Mouse (Mus musculus): ENCODE data around the gene Rab22a. TPM values are rescaled to one million over a fixed set of nuclear protein-coding genes. Genes with fewer than 3 reads are reported as not detected.
"Not testable (repeated sequence)": the region's sequence is repeated elsewhere in the genome, so short reads cannot be mapped to it uniquely, and the experiment has no call there.

The Rab22a gene
- 29.3 and 38.9 TPM in 2 replicates for polyA plus RNA-seq (2015; fragmentation: Nextera tagmentation; extraction: Ambion mirVana)

- Histone ChIP-seq H3K27me3 (ENCODE audit: control insufficient read depth, insufficient read depth, low read length) (no peaks in the 10 kb centered on the region), H3K4me3 (replicated peaks; ENCODE audit: low read length) (peak within 1 kb of the TSS; percentile 100), H3K9ac (ENCODE audit: low read length) (peak within 1 kb of the TSS; percentile 98), H3K36me3 (ENCODE audit: control insufficient read depth, insufficient read depth, low read length) (peaks cover 7% of the 10 kb centered on the region), H3K27ac (ENCODE audit: low read length) (peak within 1 kb of the TSS; percentile 78), H3K4me2 (ENCODE audit: low read depth, low read length) (peak within 1 kb of the TSS; percentile 76), H3K4me1 (ENCODE audit: control insufficient read depth, insufficient read depth, low read length) (peaks cover 20% of the 10 kb centered on the region), H3K9me3 (replicated peaks; ENCODE audit: control insufficient read depth, low read length) (no peaks in the 10 kb centered on the region)
- peak; percentile 99 for ATAC-seq (ENCODE audit: insufficient read depth, low FRiP score)
- under 1% methylated on average over 53 of the region's 55 CpGs for WGBS
Measured at GRCm38 (mm10) chr2:173659057-173659925, at the start of gene Rab22a. Rab22a (plus strand) TSS chr2:173659760.

DNA sequence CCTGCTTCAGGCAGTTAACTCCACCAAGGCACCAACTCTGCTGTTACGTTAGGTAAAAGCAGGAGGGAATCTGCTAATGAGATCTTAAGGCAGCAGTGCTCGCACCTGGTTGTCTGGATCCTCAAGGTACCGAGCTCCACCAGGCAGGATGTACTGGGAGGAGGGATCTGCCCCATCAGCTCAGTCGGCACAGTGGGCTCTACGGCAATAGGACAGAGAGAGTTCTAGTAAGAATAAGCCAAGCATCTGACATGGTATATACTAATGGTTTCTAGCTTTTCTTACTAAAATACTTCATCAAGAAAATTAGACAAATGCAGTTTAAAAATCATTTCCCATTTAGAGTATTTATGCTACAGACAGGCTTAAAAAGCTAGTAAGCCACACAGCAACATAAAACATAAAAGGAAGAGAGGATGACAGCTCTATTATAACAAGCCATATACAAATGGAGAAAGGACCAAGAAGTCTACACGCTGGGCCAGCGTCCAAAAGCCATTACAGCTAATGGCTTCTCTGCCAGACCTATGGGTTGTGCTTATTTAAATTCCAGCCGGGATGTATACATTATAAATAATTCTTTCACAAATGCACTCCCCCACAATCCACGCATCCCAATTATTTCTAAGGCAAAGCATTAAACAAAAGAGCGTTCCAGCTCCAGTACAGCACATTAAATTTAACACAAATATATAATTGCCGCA is 44.0 kb upstream of the Rab22a start:
- Histone ChIP-seq H3K27ac (ENCODE audit: low read length) (no peak overlapping the region), H3K9me3 (replicated peaks; ENCODE audit: control insufficient read depth, low read length) (no peaks in the 10 kb centered on the region), H3K4me1 (ENCODE audit: control insufficient read depth, insufficient read depth, low read length) (peaks cover 8% of the 10 kb centered on the region), H3K4me2 (ENCODE audit: low read depth, low read length) (no peak overlapping the region), H3K27me3 (ENCODE audit: control insufficient read depth, insufficient read depth, low read length) (no peaks in the 10 kb centered on the region; the same call in none of the 2 replicates), H3K36me3 (ENCODE audit: control insufficient read depth, insufficient read depth, low read length) (no peaks in the 10 kb centered on the region), H3K4me3 (replicated peaks; ENCODE audit: low read length) (no peak overlapping the region), H3K9ac (ENCODE audit: low read length) (no peak overlapping the region)
- ATAC-seq (ENCODE audit: insufficient read depth, low FRiP score): peak; percentile 62; the same call in 1 of the 2 replicates
- 48% methylated on average over 11 of the region's 11 CpGs for WGBS

GRCm38 (mm10) chr2:173616156-173616555 is 43.4 kb upstream of the Rab22a start:
- ATAC-seq (ENCODE audit: insufficient read depth, low FRiP score): no peak
- H3K27ac ChIP-seq (ENCODE audit: low read length): peak overlapping the region; percentile 66
- peaks cover 8% of the 10 kb centered on the region for H3K4me1 ChIP-seq (ENCODE audit: control insufficient read depth, insufficient read depth, low read length)
- no peak overlapping the region for H3K4me2 ChIP-seq (ENCODE audit: low read depth, low read length)
- H3K27me3 ChIP-seq (ENCODE audit: control insufficient read depth, insufficient read depth, low read length): no peaks in the 10 kb centered on the region; the same call in none of the 2 replicates
- H3K9me3 ChIP-seq (replicated peaks; ENCODE audit: control insufficient read depth, low read length): no peaks in the 10 kb centered on the region
- no peak overlapping the region for H3K9ac ChIP-seq (ENCODE audit: low read length)
- H3K36me3 ChIP-seq (ENCODE audit: control insufficient read depth, insufficient read depth, low read length): no peaks in the 10 kb centered on the region
- 61% methylated on average over 7 of the region's 7 CpGs for WGBS
- H3K4me3 ChIP-seq (replicated peaks; ENCODE audit: low read length): no peak overlapping the region

- no peak overlapping the region for H3K9ac ChIP-seq (ENCODE audit: low read length)
- H3K4me1 ChIP-seq (ENCODE audit: control insufficient read depth, insufficient read depth, low read length): peaks cover 8% of the 10 kb centered on the region
- no peaks in the 10 kb centered on the region; the same call in 1 of the 2 replicates for H3K27me3 ChIP-seq (ENCODE audit: control insufficient read depth, insufficient read depth, low read length)
- no peak overlapping the region for H3K4me3 ChIP-seq (replicated peaks; ENCODE audit: low read length)
- WGBS: 87% methylated on average over 5 of the region's 5 CpGs
- H3K9me3 ChIP-seq (replicated peaks; ENCODE audit: control insufficient read depth, low read length): no peaks in the 10 kb centered on the region
- H3K4me2 ChIP-seq (ENCODE audit: low read depth, low read length): no peak overlapping the region
- H3K36me3 ChIP-seq (ENCODE audit: control insufficient read depth, insufficient read depth, low read length): no peaks in the 10 kb centered on the region
- no peak for ATAC-seq (ENCODE audit: insufficient read depth, low FRiP score)
- H3K27ac ChIP-seq (ENCODE audit: low read length): no peak overlapping the region
Measured at GRCm38 (mm10) chr2:173619132-173619531, 40.4 kb upstream of the Rab22a start.

- Histone ChIP-seq H3K27me3 (ENCODE audit: control insufficient read depth, insufficient read depth, low read length) (no peaks in the 10 kb centered on the region; the same call in 1 of the 2 replicates), H3K27ac (ENCODE audit: low read length) (no peak overlapping the region), H3K4me3 (replicated peaks; ENCODE audit: low read length) (no peak overlapping the region), H3K9ac (ENCODE audit: low read length) (no peak overlapping the region), H3K4me2 (ENCODE audit: low read depth, low read length) (no peak overlapping the region), H3K9me3 (replicated peaks; ENCODE audit: control insufficient read depth, low read length) (no peaks in the 10 kb centered on the region), H3K4me1 (ENCODE audit: control insufficient read depth, insufficient read depth, low read length) (peaks cover 2% of the 10 kb centered on the region; the same call in 1 of the 2 replicates), H3K36me3 (ENCODE audit: control insufficient read depth, insufficient read depth, low read length) (no peaks in the 10 kb centered on the region)
- 95% methylated on average over 4 of the region's 4 CpGs for WGBS
- no peak for ATAC-seq (ENCODE audit: insufficient read depth, low FRiP score)
Measured at GRCm38 (mm10) chr2:173620645-173621044, 38.9 kb upstream of the Rab22a start.

DNA sequence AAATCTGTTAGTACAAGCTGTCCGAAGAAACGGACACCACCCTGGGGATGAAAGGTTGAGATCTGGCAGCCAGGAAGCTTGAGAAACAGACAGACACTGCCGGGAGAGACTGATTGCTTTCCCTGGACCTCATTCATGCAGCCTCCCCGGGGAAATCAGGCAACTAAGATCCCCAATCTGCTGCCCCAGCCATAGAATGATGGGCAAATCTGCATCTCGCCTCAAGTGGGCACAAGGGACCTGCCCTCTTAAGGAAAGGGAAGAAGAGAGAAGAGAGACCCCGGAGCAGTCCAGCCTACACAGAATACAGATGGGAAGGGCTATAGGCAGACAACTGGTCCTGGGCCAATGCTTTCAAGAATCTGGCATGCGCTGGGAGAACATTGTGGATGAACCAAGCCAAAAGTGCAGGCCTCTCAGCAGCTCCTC is 37.4 kb upstream of the Rab22a start:
- H3K4me3 ChIP-seq (replicated peaks; ENCODE audit: low read length): no peak overlapping the region
- no peaks in the 10 kb centered on the region for H3K36me3 ChIP-seq (ENCODE audit: control insufficient read depth, insufficient read depth, low read length)
- H3K4me1 ChIP-seq (ENCODE audit: control insufficient read depth, insufficient read depth, low read length): no peaks in the 10 kb centered on the region
- ATAC-seq (ENCODE audit: insufficient read depth, low FRiP score): no peak
- no peak overlapping the region for H3K9ac ChIP-seq (ENCODE audit: low read length)
- H3K4me2 ChIP-seq (ENCODE audit: low read depth, low read length): no peak overlapping the region
- no peaks in the 10 kb centered on the region for H3K9me3 ChIP-seq (replicated peaks; ENCODE audit: control insufficient read depth, low read length)
- no peak overlapping the region for H3K27ac ChIP-seq (ENCODE audit: low read length)
- no peaks in the 10 kb centered on the region; the same call in 1 of the 2 replicates for H3K27me3 ChIP-seq (ENCODE audit: control insufficient read depth, insufficient read depth, low read length)
- 66% methylated on average over 7 of the region's 7 CpGs for WGBS

DNA sequence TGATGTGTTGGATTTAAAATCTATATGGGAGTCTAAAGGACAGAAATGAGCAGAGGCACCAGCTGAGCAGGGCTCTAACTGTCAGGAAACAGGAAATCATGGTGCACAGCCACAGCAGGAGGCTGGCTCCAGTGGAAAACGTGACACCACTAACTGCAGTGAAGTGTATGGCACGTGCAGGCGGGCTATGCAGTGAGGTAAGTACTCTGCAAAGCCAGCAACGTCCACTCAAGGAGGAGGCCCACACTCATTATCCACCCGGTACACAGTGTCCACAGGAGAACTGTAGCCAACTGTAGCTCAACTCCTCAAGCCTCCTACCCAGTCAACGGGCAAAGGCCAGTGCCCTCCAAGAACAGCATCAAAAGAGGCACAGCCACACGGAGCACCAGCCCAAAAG is 34.9 kb upstream of the Rab22a start:
- H3K4me3 ChIP-seq (replicated peaks; ENCODE audit: low read length): no peak overlapping the region
- H3K36me3 ChIP-seq (ENCODE audit: control insufficient read depth, insufficient read depth, low read length): no peaks in the 10 kb centered on the region
- H3K9ac ChIP-seq (ENCODE audit: low read length): no peak overlapping the region
- no peaks in the 10 kb centered on the region for H3K4me1 ChIP-seq (ENCODE audit: control insufficient read depth, insufficient read depth, low read length)
- no peak for ATAC-seq (ENCODE audit: insufficient read depth, low FRiP score)
- no peak overlapping the region for H3K4me2 ChIP-seq (ENCODE audit: low read depth, low read length)
- no peak overlapping the region for H3K27ac ChIP-seq (ENCODE audit: low read length)
- WGBS: 80% methylated on average over 7 of the region's 7 CpGs
- H3K9me3 ChIP-seq (replicated peaks; ENCODE audit: control insufficient read depth, low read length): no peaks in the 10 kb centered on the region
- no peaks in the 10 kb centered on the region for H3K27me3 ChIP-seq (ENCODE audit: control insufficient read depth, insufficient read depth, low read length)

DNA sequence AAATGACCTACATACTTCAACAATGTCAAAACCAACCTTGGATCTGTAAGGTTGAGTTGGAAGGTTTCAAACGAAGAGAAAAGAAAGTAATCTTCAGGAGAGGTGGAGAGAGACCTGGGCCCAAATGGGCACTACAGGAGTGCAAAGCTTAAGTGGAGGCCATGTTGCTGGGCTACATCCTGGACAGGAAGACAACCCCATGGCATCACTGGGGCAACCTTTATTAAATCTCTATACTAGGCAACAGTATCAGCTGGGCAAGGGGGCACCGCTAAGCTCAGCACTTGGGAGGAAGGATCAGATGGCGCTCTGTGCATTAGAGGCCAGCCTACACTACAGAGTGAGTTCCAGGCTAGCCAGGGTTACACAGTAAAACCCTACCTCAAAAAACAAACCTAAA is 33.8 kb upstream of the Rab22a start:
- no peaks in the 10 kb centered on the region for H3K9me3 ChIP-seq (replicated peaks; ENCODE audit: control insufficient read depth, low read length)
- no peak overlapping the region for H3K27ac ChIP-seq (ENCODE audit: low read length)
- no peaks in the 10 kb centered on the region for H3K4me1 ChIP-seq (ENCODE audit: control insufficient read depth, insufficient read depth, low read length)
- ATAC-seq (ENCODE audit: insufficient read depth, low FRiP score): no peak
- no peaks in the 10 kb centered on the region for H3K27me3 ChIP-seq (ENCODE audit: control insufficient read depth, insufficient read depth, low read length)
- H3K36me3 ChIP-seq (ENCODE audit: control insufficient read depth, insufficient read depth, low read length): no peaks in the 10 kb centered on the region
- 92% methylated on average over 3 of the region's 3 CpGs for WGBS
- H3K4me2 ChIP-seq (ENCODE audit: low read depth, low read length): no peak overlapping the region
- no peak overlapping the region for H3K4me3 ChIP-seq (replicated peaks; ENCODE audit: low read length)
- H3K9ac ChIP-seq (ENCODE audit: low read length): no peak overlapping the region

GRCm38 (mm10) chr2:173634106-173634505 is 25.5 kb upstream of the Rab22a start:
- H3K4me3 ChIP-seq (replicated peaks; ENCODE audit: low read length); ATAC-seq (ENCODE audit: insufficient read depth, low FRiP score); H3K9me3 ChIP-seq (replicated peaks; ENCODE audit: control insufficient read depth, low read length); H3K27me3 ChIP-seq (ENCODE audit: control insufficient read depth, insufficient read depth, low read length); H3K27ac ChIP-seq (ENCODE audit: low read length); H3K9ac ChIP-seq (ENCODE audit: low read length); H3K4me1 ChIP-seq (ENCODE audit: control insufficient read depth, insufficient read depth, low read length); H3K4me2 ChIP-seq (ENCODE audit: low read depth, low read length); H3K36me3 ChIP-seq (ENCODE audit: control insufficient read depth, insufficient read depth, low read length): not testable (repeated sequence)
- 94% methylated on average over 15 of the region's 15 CpGs for WGBS
